ENCODE assay signal across 9 mouse cellular contexts in genomic region chr14:24205281-24205871, GRCm38 (mm10). TPM values are rescaled to one million over a fixed set of nuclear protein-coding genes. Genes with fewer than 3 reads are reported as not detected.
DNase-seq lines count a peak whose midpoint lies in the region; ATAC-seq and TF ChIP-seq lines count a peak whose summit lies in the region.
"Had no signal": no experiment of that assay in that cellular context is flagged by ENCODE, and none has a peak within 500 bp of the region (broad histone marks: within the 10 kb centered on the region; RNA-seq: fewer than 3 reads in every experiment).

No protein-coding gene starts in this region.

- 19% methylated on average over 6 of the region's 6 CpGs for WGBS in kidney, embryonic 15.5 days
- 5% methylated on average over 6 of the region's 6 CpGs for whole genome bisulfite sequencing in forebrain, embryonic 16.5 days

- peaks cover 69% of the 10 kb centered on the region for H3K4me1 ChIP-seq in kidney, embryonic 15.5 days
- peaks cover 26% of the 10 kb centered on the region for H3K4me1 ChIP-seq in forebrain, embryonic 16.5 days (replicated peaks; ENCODE audit: control insufficient read depth, insufficient read depth, low read length)

- H3K27ac ChIP-seq in kidney, embryonic 15.5 days: peak overlapping the region; percentile 77
- H3K27ac ChIP-seq in forebrain, embryonic 16.5 days (ENCODE audit: low read length): peak overlapping the region; percentile 74
- H3K27ac ChIP-seq in left cerebral cortex, adult 2 months: peak overlapping the region; percentile 29
- H3K27ac ChIP-seq: limb, embryonic 10.5 days had no signal

- H3K9me3 ChIP-seq in kidney, embryonic 15.5 days (replicated peaks): no peaks in the 10 kb centered on the region
- H3K9me3 ChIP-seq in forebrain, embryonic 16.5 days (ENCODE audit: control insufficient read depth, low read length): no peaks in the 10 kb centered on the region
- H3K9me3 ChIP-seq: limb, embryonic 10.5 days had no signal

- H3K36me3 ChIP-seq in kidney, embryonic 15.5 days: peaks cover 10% of the 10 kb centered on the region; the same call in 1 of the 2 replicates
- no peaks in the 10 kb centered on the region for H3K36me3 ChIP-seq in forebrain, embryonic 16.5 days (ENCODE audit: control insufficient read depth, insufficient read depth)

- H3K9ac ChIP-seq in kidney, embryonic 15.5 days: no peak overlapping the region
- 0 out of 2 replicates have a peak overlapping the region, but pooled peaks have one; percentile 18 for H3K9ac ChIP-seq in forebrain, embryonic 16.5 days (replicated peaks; ENCODE audit: low read depth, low read length)

- ATAC-seq in kidney, embryonic 15.5 days (replicated peaks; ENCODE audit: low FRiP score): 0 out of 2 replicates have a peak, but pooled peaks have one; percentile 20
- peak; percentile 51 for ATAC-seq in forebrain, embryonic 16.5 days
- ATAC-seq in megakaryocyte progenitor cell, adult 5-6 weeks (replicated peaks; ENCODE audit: poor library complexity): no peak
- ATAC-seq in cerebellum, adult (ENCODE audit: insufficient number of reproducible peaks, low FRiP score, low TSS enrichment): no peak

- H3K4me2 ChIP-seq in kidney, embryonic 15.5 days: no peak overlapping the region
- H3K4me2 ChIP-seq in forebrain, embryonic 16.5 days (ENCODE audit: low read length): no peak overlapping the region

- DNase-seq in kidney, postnatal 36 days: no peak
- peak; percentile 33 to 62 for DNase-seq in left cerebral cortex, adult 2 months (ENCODE audit: extremely low spot score in 1 of 2, low spot score in 2 of 2)
- DNase-seq in right cerebral cortex, postnatal 14 days: peak; percentile 34
- no peak for DNase-seq in cerebellum, postnatal 25 days

- TF ChIP-seq CTCF in left cerebral cortex, adult 2 months (IDR thresholded peaks at IDR 0.05): no peak

- no peak overlapping the region for H3K4me3 ChIP-seq in kidney, embryonic 15.5 days (replicated peaks)
- H3K4me3 ChIP-seq in forebrain, embryonic 16.5 days (replicated peaks; ENCODE audit: low read length): no peak overlapping the region
- no peak overlapping the region for H3K4me3 ChIP-seq in left cerebral cortex, adult 2 months
- H3K4me3 ChIP-seq: limb, embryonic 10.5 days had no signal

- H3K27me3 ChIP-seq in kidney, embryonic 15.5 days: no peaks in the 10 kb centered on the region
- H3K27me3 ChIP-seq in forebrain, embryonic 16.5 days (replicated peaks; ENCODE audit: control insufficient read depth, insufficient read depth, low read length): no peaks in the 10 kb centered on the region

- intact Hi-C loops in left cerebral cortex, adult 2 months (cut with DNase I): loop anchor here (2.0 kb wide), 1 partner anchor 39 kb away; the partner anchor contains the start of gene Dlg5

RNA-seq across cellular contexts. Expression of gene Dlg5, which starts 40.3 kb away (rescaled TPM):
- 14.5 and 18.6 TPM in 2 replicates for polyA plus RNA-seq in kidney, embryonic 15.5 days (2015; fragmentation: Nextera tagmentation; extraction: Ambion mirVana)
- polyA plus RNA-seq in forebrain, embryonic 16.5 days (2015; fragmentation: Nextera tagmentation; extraction: Ambion mirVana): 17.1 and 21.2 TPM in 2 replicates
- 10 to 100 TPM; 31.6 to 41.9 TPM for total RNA-seq in left cerebral cortex, adult 2 months (2021)
- not detected in 2 replicates for total RNA-seq in megakaryocyte progenitor cell, adult 5-6 weeks (2015)
- 1.1 TPM in 1 of 2 replicates, not detected in the other for total RNA-seq in megakaryocyte progenitor cell, adult 5-6 weeks (2017)

Comparison
In these comparisons a context has a peak if more than half of its experiments do, and no peak if none do; other contexts are left out.
1. ATAC-seq: peak in kidney, embryonic 15.5 days (single experiment) and forebrain, embryonic 16.5 days (single experiment); none in megakaryocyte progenitor cell, adult 5-6 weeks (single experiment) and cerebellum, adult (single experiment).
2. DNase-seq: peak in left cerebral cortex, adult 2 months (2 of 2) and right cerebral cortex, postnatal 14 days (single experiment); none in kidney, postnatal 36 days (0 of 2) and cerebellum, postnatal 25 days (0 of 2).
3. RNA of gene Dlg5, which starts 40.3 kb away (total RNA-seq): 31.6 to 41.9 TPM in left cerebral cortex, adult 2 months; 1.1 TPM in megakaryocyte progenitor cell, adult 5-6 weeks; every median in the first group is over 10 times any median in the second.
4. Peak in every context shown above with its lines, with median percentiles within 50 percentile points of each other: H3K27ac ChIP-seq.